Mouse (Mus musculus) right cerebral cortex, postnatal 25 days (tissue): Measurements from ENCODE around the gene Asic2.
"Not testable (repeated sequence)": the region's sequence is repeated elsewhere in the genome, so short reads cannot be mapped to it uniquely, and the experiment has no call there.

Source experiments
- DNase-seq: peaks from one replicate; pipeline ENCODE4 v3.0.0; 2022

Gene Asic2

GRCm38 (mm10) chr11:81277406-81277805 lies 690.9 kb downstream of the Asic2 start:
- DNase-seq, result no peak

- DNase-seq, result no peak
Observed at GRCm38 (mm10) chr11:81272677-81273418, 695.4 kb downstream of the Asic2 start.

- no peak for DNase-seq
Observed at GRCm38 (mm10) chr11:81271422-81271821, 696.8 kb downstream of the Asic2 start.

DNA sequence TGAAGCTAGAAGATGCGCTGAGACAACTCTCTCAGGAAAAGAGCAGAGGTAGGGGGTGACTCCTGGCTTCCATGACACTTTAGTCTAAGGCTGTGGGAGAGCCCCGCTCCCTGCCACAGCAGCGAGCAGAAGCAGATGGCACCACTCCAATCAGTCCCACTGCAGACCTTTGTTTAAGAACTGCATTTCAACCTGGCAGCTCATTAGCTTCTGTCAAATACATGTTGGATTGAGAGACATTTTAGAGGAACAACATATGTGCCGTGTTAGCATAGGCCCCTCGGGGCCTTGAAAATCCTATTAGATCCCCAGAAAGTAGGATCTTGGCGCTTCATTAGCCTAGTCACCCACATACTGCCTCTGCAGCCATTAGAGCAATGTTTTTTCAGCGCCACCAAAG lies 697.7 kb downstream of the Asic2 start:
- no peak for DNase-seq

DNA sequence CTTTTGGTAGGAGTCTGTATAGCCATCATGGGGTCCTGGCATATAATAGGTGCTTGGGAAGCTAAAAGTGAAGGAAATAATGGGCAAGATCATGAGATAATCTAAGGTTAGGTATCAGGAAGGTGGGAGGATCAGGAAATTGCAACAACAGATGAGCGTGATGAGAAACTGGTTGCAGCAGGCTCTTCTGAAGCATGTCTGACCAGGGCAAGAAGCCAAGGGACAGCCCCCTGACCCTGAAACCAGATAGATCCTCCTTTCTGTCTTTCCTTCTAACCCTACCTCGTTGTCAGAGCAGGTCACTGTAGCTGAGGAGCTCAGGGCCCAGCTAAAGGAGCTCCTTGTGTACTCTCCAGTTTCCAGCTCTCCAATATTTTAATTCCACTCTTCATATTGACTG lies 704.5 kb downstream of the Asic2 start:
- DNase-seq, result no peak

GRCm38 (mm10) chr11:81263193-81263592 lies 705.1 kb downstream of the Asic2 start:
- DNase-seq, result no peak

DNA sequence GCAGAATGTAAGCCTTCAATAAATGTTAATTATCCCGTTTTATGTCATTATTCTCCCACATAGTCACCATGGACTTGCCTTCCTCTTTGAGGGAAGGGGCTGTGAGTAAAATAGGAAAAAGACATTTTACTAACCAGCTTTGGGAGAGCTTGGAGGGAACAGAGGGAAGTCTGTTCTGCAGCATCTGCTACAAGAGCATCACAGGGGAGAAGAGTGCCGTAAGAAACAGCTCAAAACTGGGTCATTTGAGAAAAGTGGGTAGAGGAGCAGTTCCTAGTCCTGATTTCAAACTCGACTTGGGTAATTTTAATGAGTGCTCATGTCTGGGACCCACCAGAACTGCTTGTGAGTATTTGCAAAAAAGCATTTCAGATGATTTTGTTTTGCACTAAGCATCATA lies 707.0 kb downstream of the Asic2 start:
- no peak for DNase-seq

DNA sequence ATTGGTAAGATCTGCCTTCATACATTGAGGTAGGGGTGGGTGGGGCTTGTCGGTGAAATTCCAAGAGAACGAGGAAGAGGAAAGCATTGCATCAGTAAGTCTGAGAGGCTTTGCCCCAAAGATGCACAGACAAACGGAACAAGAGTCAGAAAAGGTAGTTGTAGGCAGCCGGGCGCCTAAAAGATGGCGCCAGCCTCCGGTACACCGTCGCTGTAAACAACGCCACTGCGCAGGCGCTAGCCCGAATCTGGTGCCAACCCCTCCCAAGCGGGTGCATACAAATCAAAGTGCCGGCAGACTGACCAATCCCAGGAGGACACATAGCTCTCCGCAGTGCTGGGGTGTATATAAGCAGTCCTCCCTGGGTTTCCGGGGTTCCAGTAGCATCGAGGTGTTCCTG lies 727.1 kb downstream of the Asic2 start:
- not testable (repeated sequence) for DNase-seq

- no peak for DNase-seq
Observed at GRCm38 (mm10) chr11:81239966-81240681, 728.1 kb downstream of the Asic2 start.

DNA sequence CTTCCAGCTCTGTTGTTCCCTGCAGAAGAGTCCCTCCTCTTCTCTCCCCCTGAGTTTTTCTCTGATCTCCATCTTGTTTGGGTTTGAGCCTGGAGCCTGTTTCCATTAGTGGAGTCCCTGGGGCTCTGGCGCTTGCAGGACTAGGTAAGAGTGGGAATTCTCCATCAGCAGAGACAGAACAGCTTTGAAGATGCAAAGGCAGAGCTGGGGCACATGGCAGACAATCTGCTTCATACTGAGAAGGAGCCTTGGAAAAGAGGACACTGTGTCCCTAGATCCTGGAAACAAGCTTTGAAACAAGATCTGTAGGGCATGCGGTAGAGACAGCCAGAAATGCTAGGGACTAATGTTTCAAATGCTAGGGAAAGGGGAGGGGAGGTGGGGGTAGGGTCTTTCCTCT lies 729.2 kb downstream of the Asic2 start:
- no peak for DNase-seq

GRCm38 (mm10) chr11:81236070-81236469 lies 732.2 kb downstream of the Asic2 start:
- no peak for DNase-seq

- no peak for DNase-seq
Observed at GRCm38 (mm10) chr11:81223361-81223760, 744.9 kb downstream of the Asic2 start.

DNA sequence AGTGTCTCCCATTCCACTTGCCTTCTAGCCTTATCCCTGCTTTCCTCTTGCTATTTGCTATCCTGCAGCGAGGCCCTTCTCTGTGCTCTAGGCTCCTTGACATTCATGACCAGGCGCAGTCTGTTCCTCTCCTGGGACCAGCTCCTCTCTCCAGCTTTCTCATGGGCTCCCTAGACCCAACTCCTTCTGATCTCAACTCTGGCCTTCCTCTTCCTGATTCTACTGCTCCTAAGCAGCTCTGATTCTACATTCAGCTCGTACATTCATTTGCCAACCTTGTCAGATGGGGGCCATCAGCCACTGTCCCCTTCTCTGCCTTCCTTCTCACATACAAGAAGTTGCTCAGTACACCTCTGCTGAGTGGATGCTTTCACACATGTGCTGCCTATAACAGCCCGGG lies 747.5 kb downstream of the Asic2 start:
- DNase-seq, result no peak

- no peak for DNase-seq
Observed at GRCm38 (mm10) chr11:81205471-81205870, 762.8 kb downstream of the Asic2 start.

DNA sequence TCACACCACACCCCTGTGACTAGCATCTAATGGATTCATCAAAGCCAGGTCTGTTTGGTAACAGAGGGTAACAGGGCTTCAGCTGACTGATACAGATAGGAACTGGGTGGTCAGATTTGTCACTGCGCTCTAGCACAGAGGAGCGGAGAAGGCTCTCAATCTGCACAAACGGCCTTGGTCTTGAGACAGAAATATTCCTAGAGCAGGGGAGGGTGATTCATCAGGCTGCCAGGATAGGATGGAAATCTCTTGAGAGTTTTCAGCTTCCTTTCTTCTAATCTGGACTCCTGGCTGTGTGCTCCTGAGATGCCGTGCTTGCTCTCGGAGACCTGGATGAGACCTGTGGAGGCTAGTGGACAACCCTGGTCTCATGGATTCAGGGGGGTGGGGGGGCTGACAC lies 765.7 kb downstream of the Asic2 start:
- no peak for DNase-seq

DNA sequence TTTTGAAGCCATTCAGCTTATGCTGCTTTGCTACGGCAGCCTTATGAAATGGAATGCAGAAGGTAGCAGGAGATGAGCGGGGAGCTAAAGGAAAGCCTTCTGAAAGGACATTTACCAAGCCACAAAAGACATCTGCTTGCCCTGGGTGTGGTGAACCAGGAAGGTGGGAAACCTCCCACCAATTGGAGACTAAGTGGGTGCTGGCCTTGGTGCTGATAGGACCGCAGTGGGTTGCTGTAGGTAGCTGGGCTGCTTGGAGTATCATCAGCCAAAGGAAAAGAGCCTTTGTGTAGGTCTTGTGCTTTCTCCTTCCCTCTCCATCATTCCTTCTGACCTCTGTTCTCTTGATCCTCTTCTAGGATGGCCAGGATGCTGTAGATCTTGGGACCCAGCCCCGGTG lies 774.4 kb downstream of the Asic2 start:
- no peak for DNase-seq

- no peak for DNase-seq
Observed at GRCm38 (mm10) chr11:81192155-81192554, 776.1 kb downstream of the Asic2 start.

- no peak for DNase-seq
Observed at GRCm38 (mm10) chr11:81189103-81189502, 779.2 kb downstream of the Asic2 start.

DNA sequence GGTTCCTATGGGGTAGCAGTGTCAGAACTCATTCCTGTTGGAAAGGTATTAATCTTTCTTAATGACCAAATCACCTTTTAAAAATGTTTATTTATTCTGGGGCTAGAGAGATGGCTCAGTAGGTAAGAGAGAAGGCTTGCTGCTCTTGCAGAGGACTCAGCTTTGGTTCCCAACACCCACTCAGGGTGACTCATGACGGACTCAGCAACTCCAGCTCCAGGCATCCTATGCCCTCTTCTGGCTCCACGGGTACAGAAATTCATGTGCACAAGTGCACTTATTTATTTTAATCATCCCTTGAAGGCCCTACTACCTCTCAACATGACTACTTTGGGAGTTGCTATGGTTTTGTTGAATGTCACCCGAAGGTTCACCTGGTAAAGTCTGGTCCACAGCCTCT lies 780.4 kb downstream of the Asic2 start:
- no peak for DNase-seq

DNA sequence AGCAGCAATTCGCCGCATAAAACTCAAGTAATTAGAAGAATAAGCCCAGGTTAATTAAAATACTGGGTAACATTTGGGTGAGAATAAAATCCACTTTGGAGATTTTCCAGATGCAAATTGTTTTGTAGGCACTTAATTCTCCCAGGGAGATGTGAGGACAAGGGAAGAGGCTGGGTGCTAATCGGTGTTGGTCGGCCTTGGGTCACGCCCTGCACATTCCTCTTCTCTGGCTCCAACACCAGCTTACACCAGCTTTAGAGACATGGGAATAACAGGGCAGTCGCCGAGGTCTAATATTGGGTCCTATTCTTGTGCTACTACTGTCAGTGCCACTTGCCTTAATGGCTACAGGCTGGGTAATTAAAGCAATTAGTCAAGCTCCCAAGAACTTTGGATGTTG lies 783.5 kb downstream of the Asic2 start:
- DNase-seq, result no peak

- no peak for DNase-seq
Observed at GRCm38 (mm10) chr11:81164890-81165289, 803.4 kb downstream of the Asic2 start.

DNA sequence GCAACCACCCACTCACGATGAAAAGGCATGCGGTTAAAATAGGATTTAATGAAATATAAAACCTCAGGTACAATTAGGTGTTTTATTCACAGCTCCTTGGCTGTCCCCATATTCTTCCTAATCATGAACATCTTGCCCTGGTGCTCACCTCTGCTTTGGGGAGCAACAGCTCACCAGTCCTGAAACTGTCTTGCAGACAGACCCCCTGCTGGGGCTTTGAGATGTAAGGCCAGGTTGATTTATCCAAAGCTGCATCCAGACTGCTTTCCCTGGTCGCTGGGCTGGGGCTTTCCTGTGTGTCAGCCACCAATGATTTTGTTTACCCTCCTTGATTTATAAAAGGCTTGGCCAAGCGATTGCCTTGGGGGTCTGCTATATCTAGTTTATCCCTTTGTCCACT lies 805.2 kb downstream of the Asic2 start:
- no peak for DNase-seq

DNA sequence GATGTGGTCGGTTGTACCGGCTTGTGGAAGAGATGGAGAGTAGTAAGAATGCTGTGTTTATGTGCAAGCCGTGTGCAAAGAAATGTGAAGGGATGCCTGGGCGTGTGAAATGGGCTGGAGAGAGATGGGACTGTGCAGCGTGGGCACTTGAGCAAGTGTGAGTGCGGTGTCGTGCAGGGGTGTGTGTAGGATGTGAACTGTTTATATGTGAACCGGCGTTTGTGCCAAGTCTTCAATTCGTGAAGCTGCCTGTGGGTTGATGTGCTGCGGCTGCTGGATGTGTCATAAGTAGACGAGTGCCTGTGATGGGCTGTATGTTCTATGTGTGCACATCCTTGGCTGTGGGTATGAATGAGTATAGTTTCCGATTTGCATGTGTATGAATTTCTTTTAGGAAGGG lies 814.4 kb downstream of the Asic2 start:
- DNase-seq, result peak; percentile 78

DNA sequence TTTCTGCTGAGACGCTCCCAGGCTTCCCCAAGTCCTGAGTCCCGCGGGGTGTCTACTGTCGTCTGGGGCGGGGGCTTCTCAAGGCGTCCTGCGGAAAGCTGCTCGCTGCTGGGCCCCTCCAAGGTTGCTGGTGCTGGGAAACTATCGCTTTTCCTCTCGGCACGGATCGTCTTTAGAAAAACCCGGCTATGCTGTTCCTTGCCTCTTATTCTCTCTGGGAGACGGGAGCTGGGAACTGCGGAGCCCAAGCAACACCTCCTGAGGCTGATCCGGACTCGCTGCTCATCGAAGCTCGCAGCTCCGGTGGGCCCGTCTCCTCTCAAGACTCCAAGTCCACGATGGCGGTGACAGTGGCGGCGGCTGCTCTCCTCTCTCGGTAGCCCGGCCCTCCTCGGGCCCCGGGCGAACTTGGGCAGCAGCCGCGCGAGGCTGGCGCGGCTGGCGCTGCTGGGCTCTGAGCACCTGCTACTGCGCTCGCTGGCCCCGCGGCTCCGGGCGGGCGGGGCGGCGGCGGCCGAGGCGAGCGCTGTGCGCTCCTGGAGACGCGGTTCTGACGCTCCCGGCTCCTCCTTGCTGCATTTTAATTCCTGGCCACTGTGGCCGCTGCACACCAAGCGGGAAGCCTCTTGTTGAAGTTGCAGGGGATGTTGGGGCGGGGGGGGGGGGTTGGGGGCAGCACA lies 815.0 kb downstream of the Asic2 start:
- peak; percentile 87 for DNase-seq
